Mouse (Mus musculus) right cerebral cortex, adult 2 months (tissue): ENCODE data around the gene Lurap1l.

Experiments used
- DNase-seq, 2 experiments: peaks; one replicate each; pipeline ENCODE4 v3.0.0; 2021 to 2022; ENCODE audit warnings: low spot score in 2 of 2

Gene Lurap1l

GRCm38 (mm10) chr4:81003528-81003927 is 93.1 kb downstream of the Lurap1l start:
- DNase-seq, result no peak
